Mouse (Mus musculus): ENCODE measurements around the gene Mrps18b. TPM values are rescaled to one million over a fixed set of nuclear protein-coding genes. Genes with fewer than 3 reads are reported as not detected.

The Mrps18b gene
- polyA plus RNA-seq, 1 experiment from 2014 or later = 81.2 TPM

DNA sequence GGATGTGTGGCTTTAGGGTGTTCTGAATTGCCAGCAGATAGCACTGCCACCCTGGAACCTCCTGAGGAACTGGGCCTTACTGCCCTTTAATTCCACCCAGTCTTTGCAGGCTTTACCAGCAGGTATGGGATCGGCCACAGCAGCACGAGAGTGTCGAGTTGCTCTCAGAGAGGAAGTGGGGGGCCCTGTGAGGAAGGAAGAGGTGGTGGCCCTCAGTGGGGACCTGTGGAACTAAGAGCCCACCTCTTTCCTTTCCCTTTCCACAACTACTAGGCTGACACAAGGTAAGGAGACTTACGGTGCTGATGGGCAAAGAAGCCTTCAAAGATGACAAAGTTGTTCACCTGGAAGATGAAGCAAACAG, 12.2 kb downstream of the Mrps18b start:
- no peak overlapping the region for H3K4me3 ChIP-seq (ENCODE audit: low read depth, low read length)
- peaks cover under 1% of the 10 kb centered on the region; the same call in 1 of the 2 replicates for H3K4me1 ChIP-seq (ENCODE audit: insufficient read depth)
- H3K9ac ChIP-seq (replicated peaks) = no peak overlapping the region
- 0 out of 2 replicates have a peak overlapping the region, but pooled peaks have one; percentile 8 for H3K27ac ChIP-seq (ENCODE audit: low read depth)
- no peaks in the 10 kb centered on the region for H3K27me3 ChIP-seq (ENCODE audit: insufficient read depth, low read length)
- H3K9me3 ChIP-seq (ENCODE audit: low read length) = no peaks in the 10 kb centered on the region
- ATAC-seq (no peak), DNase-seq (no peak)
- H3K4me2 ChIP-seq (ENCODE audit: low read depth, low read length) = no peak overlapping the region
- peaks cover 4% of the 10 kb centered on the region for H3K36me3 ChIP-seq (replicated peaks; ENCODE audit: insufficient read depth, low read length)
- WGBS (ENCODE audit: insufficient replicate concordance) = 37% methylated on average over 4 of the region's 4 CpGs
- TF ChIP-seq CTCF (IDR thresholded peaks at IDR 0.05; ENCODE audit: low read depth) = no peak
- no peak for TF ChIP-seq EP300 (IDR thresholded peaks at IDR 0.05; ENCODE audit: low read depth)

DNA sequence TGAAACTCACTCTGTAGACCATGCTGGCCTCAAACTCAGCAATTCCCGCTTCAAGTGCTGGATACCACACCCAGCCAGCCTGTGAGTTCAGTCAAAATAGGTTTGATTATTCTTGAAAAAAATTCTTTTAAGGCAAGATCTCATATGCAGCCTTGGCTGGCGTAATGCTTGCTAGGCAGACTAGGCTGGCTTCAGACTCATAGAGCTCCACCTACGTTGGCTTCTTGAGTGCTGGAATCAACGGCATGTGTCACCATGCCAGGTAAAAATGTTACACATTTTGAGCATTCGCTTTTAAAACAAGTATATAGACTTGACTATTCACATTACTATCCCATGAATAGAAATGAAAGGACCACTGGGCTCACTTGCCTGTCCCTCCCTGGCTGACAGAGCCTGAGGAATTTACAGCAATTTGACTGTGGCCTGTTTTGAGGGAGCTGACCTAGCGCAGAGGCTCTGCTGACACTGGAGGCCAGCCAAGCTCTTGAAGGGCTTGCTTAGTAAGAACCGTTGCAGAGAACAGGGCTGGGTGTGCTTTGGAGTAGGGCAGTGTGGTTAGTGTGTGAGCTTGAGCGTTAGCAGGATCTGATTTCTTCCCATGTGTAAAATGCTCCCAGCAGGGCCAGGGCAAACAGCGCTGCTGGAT, 12.7 kb downstream of the Mrps18b start:
- DNase-seq = no peak
- TF ChIP-seq EP300 (IDR thresholded peaks at IDR 0.05; ENCODE audit: low read depth) (no peak), CTCF (IDR thresholded peaks at IDR 0.05; ENCODE audit: low read depth) (no peak)
- Histone ChIP-seq H3K9ac (replicated peaks) (no peak overlapping the region), H3K36me3 (replicated peaks; ENCODE audit: insufficient read depth, low read length) (peaks cover 4% of the 10 kb centered on the region), H3K4me1 (ENCODE audit: insufficient read depth) (no peaks in the 10 kb centered on the region), H3K27ac (ENCODE audit: low read depth) (0 out of 2 replicates have a peak overlapping the region, but pooled peaks have one; percentile 8), H3K9me3 (ENCODE audit: low read length) (no peaks in the 10 kb centered on the region), H3K4me3 (ENCODE audit: low read depth, low read length) (no peak overlapping the region), H3K27me3 (ENCODE audit: insufficient read depth, low read length) (no peaks in the 10 kb centered on the region), H3K4me2 (ENCODE audit: low read depth, low read length) (no peak overlapping the region)
- no peak for ATAC-seq
- WGBS (ENCODE audit: insufficient replicate concordance) = 73% methylated on average over 9 of the region's 9 CpGs

DNA sequence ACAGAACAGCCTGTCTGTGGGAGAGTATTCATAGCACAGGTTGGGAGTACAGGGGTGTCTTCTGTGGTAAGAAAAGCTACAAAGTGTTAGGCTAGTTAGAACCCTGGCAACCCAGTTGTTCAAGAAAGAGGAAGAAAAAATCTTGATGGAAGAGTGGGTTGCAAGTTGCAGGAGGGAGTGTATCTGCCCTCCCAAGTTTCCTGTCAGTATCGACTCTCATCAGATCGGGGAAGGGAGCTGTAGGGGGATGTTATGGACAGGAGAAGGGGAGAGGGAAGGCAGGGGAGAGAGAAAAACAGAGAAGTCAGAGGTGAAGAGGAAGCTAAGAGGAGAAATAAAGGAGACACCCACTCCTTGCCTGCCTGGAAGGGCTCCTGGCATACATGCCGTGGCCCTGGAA, 15.6 kb downstream of the Mrps18b start:
- Histone ChIP-seq H3K4me3 (ENCODE audit: low read depth, low read length) (no peak overlapping the region), H3K4me2 (ENCODE audit: low read depth, low read length) (no peak overlapping the region), H3K36me3 (replicated peaks; ENCODE audit: insufficient read depth, low read length) (peaks cover 4% of the 10 kb centered on the region), H3K9me3 (ENCODE audit: low read length) (no peaks in the 10 kb centered on the region), H3K27me3 (ENCODE audit: insufficient read depth, low read length) (no peaks in the 10 kb centered on the region), H3K9ac (replicated peaks) (no peak overlapping the region), H3K4me1 (ENCODE audit: insufficient read depth) (peaks cover 13% of the 10 kb centered on the region), H3K27ac (ENCODE audit: low read depth) (no peak overlapping the region)
- 41% methylated on average over 3 of the region's 3 CpGs for whole genome bisulfite sequencing (ENCODE audit: insufficient replicate concordance)
- ATAC-seq = no peak
- DNase-seq = no peak
- TF ChIP-seq EP300 (IDR thresholded peaks at IDR 0.05; ENCODE audit: low read depth) (no peak), CTCF (IDR thresholded peaks at IDR 0.05; ENCODE audit: low read depth) (no peak)

DNA sequence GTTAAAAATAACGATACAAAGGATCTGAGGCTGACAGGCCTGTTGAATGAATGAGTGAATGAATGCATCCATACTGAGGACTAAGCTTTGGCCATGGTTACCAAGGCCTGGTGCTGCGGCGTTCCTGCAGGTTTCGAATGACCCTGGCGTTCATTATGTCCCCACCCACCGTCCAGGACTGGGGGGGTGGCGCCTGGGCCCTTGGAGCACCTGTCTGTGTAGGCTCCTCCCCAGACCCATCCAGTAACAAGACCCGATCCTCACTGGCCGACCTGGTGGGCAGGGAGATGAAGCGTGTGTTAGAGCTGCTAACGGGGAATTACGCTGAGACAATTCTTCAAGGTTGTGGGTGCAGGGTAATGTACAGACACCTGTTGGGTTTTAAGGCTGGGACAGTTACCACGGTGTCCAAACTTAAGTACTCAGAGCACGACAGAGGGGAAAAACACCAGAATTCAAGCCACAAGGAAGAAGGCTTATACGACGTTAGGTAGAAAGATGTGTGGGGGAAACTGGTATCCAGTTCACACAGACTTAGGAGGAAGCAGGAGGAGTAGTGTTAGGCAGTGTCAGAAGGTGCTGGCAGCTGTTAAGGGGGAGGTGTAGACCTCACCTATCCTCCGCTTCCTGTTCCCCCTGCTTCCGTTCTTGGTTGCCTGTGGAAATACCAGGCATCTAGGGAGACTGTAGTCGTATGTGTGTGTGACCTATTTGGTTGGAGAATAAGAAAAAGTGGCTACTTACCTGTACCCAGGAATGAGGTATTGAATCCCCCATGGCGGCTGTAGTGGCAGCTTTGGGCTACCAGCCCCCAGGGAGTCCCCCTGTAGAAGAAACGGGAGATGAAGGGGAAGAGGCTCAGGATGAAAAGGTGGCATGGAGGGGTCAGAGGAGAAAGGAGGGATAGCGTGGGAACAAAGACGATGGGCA, 18.3 kb downstream of the Mrps18b start:
- peaks cover 14% of the 10 kb centered on the region for H3K36me3 ChIP-seq (replicated peaks; ENCODE audit: insufficient read depth, low read length)
- ATAC-seq (peak; percentile 33), DNase-seq (no peak)
- no peaks in the 10 kb centered on the region for H3K9me3 ChIP-seq (ENCODE audit: low read length)
- TF ChIP-seq EP300 (IDR thresholded peaks at IDR 0.05; ENCODE audit: low read depth) = no peak
- TF ChIP-seq CTCF (IDR thresholded peaks at IDR 0.05; ENCODE audit: low read depth) = no peak
- peak overlapping the region; percentile 60; the same call in 1 of the 2 replicates for H3K9ac ChIP-seq (replicated peaks)
- H3K27me3 ChIP-seq (ENCODE audit: insufficient read depth, low read length) = no peaks in the 10 kb centered on the region
- peak overlapping the region; percentile 75 for H3K4me2 ChIP-seq (ENCODE audit: low read depth, low read length)
- H3K27ac ChIP-seq (ENCODE audit: low read depth) = peak overlapping the region; percentile 45; the same call in 1 of the 2 replicates
- WGBS (ENCODE audit: insufficient replicate concordance) = 36% methylated on average over 23 of the region's 23 CpGs
- H3K4me3 ChIP-seq (ENCODE audit: low read depth, low read length) = peak overlapping the region; percentile 68
- H3K4me1 ChIP-seq (ENCODE audit: insufficient read depth) = peaks cover 15% of the 10 kb centered on the region

DNA sequence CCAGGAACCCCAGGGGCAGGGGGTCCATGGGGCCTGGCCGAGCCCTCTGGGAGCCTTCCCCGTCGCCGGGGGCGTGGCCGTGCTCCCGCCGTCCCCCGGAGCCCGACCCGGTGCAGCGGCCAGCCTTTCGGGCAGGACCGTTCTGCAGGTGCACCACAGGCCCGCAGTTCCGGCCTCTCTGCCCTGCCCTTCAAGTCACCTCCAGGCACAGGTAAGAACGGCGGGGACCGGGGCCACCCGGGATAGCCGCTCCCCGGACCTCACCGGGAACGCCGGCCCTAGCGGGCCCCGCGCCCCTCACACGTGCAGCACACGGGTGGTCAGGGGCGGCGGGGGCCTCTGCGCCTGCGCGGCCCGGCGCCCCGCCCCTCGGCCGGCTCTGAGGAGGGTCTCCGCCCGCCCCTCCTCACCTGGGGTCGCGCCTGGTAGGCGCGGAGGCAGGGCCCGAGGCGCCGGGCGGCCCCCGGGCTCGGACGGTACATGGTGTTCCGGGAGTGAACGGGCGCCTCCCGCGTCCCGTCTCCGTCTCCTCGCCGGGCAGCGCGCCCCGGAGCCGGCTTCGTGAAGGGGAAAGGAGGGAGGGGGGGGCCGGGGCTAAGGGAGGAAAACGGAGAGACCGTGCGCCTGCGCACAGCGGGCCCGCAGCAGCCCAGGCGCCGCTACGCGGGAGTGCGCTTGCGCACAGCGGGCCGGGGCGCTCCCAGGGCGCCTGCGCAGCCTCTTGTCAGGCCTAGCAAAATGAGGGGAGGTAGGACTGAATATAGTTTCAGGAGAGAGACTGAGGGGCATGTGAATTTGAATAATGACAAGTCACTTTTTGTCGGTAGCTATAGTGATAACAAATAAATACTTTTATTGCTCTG, 19.2 kb downstream of the Mrps18b start, which contains the start of gene 2310061I04Rik:
Gene 2310061I04Rik, minus strand, starts transcription at position 651 of the 863 bp plus-strand sequence.
- peak within 1 kb of the TSS; percentile 68 for H3K4me3 ChIP-seq (ENCODE audit: low read depth, low read length)
- peak within 1 kb of the TSS; percentile 75 for H3K4me2 ChIP-seq (ENCODE audit: low read depth, low read length)
- DNase-seq = peak; percentile 93
- H3K27ac ChIP-seq (ENCODE audit: low read depth) = peak within 1 kb of the TSS; percentile 88
- H3K9me3 ChIP-seq (ENCODE audit: low read length) = no peaks in the 10 kb centered on the region
- ATAC-seq = peak; percentile 93
- H3K9ac ChIP-seq (replicated peaks) = peak within 1 kb of the TSS; percentile 70
- peaks cover 18% of the 10 kb centered on the region for H3K36me3 ChIP-seq (replicated peaks; ENCODE audit: insufficient read depth, low read length)
- under 1% methylated on average over 63 of the region's 86 CpGs for WGBS (ENCODE audit: insufficient replicate concordance)
- H3K27me3 ChIP-seq (ENCODE audit: insufficient read depth, low read length) = no peaks in the 10 kb centered on the region
- peaks cover 15% of the 10 kb centered on the region for H3K4me1 ChIP-seq (ENCODE audit: insufficient read depth)
- no peak for TF ChIP-seq EP300 (IDR thresholded peaks at IDR 0.05; ENCODE audit: low read depth)
- no peak for TF ChIP-seq CTCF (IDR thresholded peaks at IDR 0.05; ENCODE audit: low read depth)

Measured in liver, postnatal 0 days (tissue).